ENCODE assay signal across 10 mouse cellular contexts in the genomic region with DNA sequence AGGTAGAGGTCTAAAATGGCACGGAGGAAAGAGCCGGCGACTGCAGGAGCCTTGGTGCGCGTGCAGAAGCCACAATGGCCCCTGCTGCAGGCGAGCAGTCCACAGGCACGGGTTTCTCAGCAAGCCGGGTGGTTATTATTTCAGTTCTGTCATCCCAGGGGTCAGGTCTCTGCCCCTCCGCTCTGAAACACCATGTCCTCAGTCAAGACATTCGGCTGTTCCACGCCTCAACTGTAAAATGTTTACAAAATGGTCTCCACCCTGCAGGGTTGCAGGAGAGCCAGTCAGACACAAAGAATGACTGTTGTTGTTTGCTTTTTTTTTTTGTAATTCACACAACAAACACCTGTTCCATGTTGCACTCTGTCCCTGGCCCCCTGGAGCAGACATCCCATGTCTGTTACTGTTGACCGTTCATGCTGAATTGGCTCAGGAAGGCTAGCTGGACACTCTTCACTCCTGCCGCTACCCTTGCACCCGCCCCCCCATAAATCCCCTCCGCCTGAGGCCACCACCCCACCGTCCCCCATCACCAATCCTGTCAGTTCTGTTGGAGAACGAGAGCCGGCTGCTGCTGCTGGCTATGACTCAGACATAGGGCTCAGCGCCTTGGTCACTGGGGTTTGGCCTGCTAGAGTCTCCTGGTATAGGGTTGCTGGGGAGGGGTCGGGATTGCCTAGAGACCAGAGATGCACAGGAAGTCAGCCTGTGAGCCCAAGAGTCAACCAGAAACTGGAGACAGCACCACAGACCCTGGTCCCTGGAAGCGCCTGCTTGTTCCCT. TPM values are rescaled to one million over a fixed set of nuclear protein-coding genes. Genes with fewer than 3 reads are reported as not detected.
DNase-seq lines count a peak whose midpoint lies in the region; ATAC-seq and TF ChIP-seq lines count a peak whose summit lies in the region.
"Had no signal": no experiment of that assay in that cellular context is flagged by ENCODE, and none has a peak within 500 bp of the region (broad histone marks: within the 10 kb centered on the region; RNA-seq: fewer than 3 reads in every experiment).

No protein-coding gene starts in this region.

- no peak for ATAC-seq in forebrain, embryonic 12.5 days (ENCODE audit: low FRiP score)
- ATAC-seq in forebrain, postnatal 0 days, result no peak
- no peak for ATAC-seq in neural tube, embryonic 11.5 days (ENCODE audit: insufficient read depth, low FRiP score, low TSS enrichment)
- ATAC-seq in limb, embryonic 11.5 days (ENCODE audit: insufficient number of reproducible peaks, low FRiP score, low TSS enrichment, low read depth), result no peak
- ATAC-seq in stomach, postnatal 0 days (ENCODE audit: low FRiP score, low TSS enrichment), result no peak
- ATAC-seq: Patski had no signal

- H3K4me3 ChIP-seq in forebrain, embryonic 12.5 days (replicated peaks), result no peak overlapping the region
- no peak overlapping the region for H3K4me3 ChIP-seq in forebrain, postnatal 0 days (ENCODE audit: low read depth, low read length)
- no peak overlapping the region for H3K4me3 ChIP-seq in neural tube, embryonic 11.5 days (ENCODE audit: low read depth, low read length)
- no peak overlapping the region for H3K4me3 ChIP-seq in limb, embryonic 11.5 days (ENCODE audit: low read depth, low read length)
- no peak overlapping the region for H3K4me3 ChIP-seq in stomach, postnatal 0 days (ENCODE audit: low read depth, low read length)
- H3K4me3 ChIP-seq: liver, embryonic 15.5 days had no signal

- peak overlapping the region; percentile 38; the same call in 1 of the 2 replicates for H3K9ac ChIP-seq in forebrain, embryonic 12.5 days
- no peak overlapping the region for H3K9ac ChIP-seq in forebrain, postnatal 0 days
- peak overlapping the region; percentile 5; the same call in 1 of the 2 replicates for H3K9ac ChIP-seq in neural tube, embryonic 11.5 days (ENCODE audit: low read length)
- H3K9ac ChIP-seq in limb, embryonic 11.5 days (ENCODE audit: low read length), result no peak overlapping the region
- no peak overlapping the region for H3K9ac ChIP-seq in stomach, postnatal 0 days (ENCODE audit: low read length)
- H3K9ac ChIP-seq: liver, embryonic 15.5 days had no signal

- no peak for TF ChIP-seq CTCF in forebrain, postnatal 0 days (IDR thresholded peaks at IDR 0.05; ENCODE audit: low read depth)
- no peak for TF ChIP-seq CTCF in stomach, postnatal 0 days (IDR thresholded peaks at IDR 0.05; ENCODE audit: low read depth)

- TF ChIP-seq EP300 in stomach, postnatal 0 days (optimal IDR thresholded peaks at IDR 0.05), result no peak

- WGBS in forebrain, embryonic 12.5 days, result 40% methylated on average over 21 of the region's 21 CpGs
- WGBS in forebrain, postnatal 0 days, result 47% methylated on average over 21 of the region's 21 CpGs
- 24% methylated on average over 21 of the region's 21 CpGs for WGBS in neural tube, embryonic 11.5 days
- WGBS in limb, embryonic 11.5 days, result 27% methylated on average over 21 of the region's 21 CpGs
- WGBS in stomach, postnatal 0 days, result 23% methylated on average over 21 of the region's 21 CpGs

- H3K27me3 ChIP-seq in forebrain, embryonic 12.5 days, result peaks cover 13% of the 10 kb centered on the region; the same call in 1 of the 2 replicates
- H3K27me3 ChIP-seq in forebrain, postnatal 0 days (ENCODE audit: insufficient read depth, low read length), result no peaks in the 10 kb centered on the region
- H3K27me3 ChIP-seq in neural tube, embryonic 11.5 days (ENCODE audit: control insufficient read depth, insufficient read depth, low read length), result no peaks in the 10 kb centered on the region
- H3K27me3 ChIP-seq in limb, embryonic 11.5 days (ENCODE audit: control insufficient read depth, insufficient read depth, low read length), result no peaks in the 10 kb centered on the region
- no peaks in the 10 kb centered on the region for H3K27me3 ChIP-seq in stomach, postnatal 0 days (ENCODE audit: control insufficient read depth, insufficient read depth, low read length)
- H3K27me3 ChIP-seq: Patski had no signal

- H3K4me2 ChIP-seq in forebrain, embryonic 12.5 days, result no peak overlapping the region
- H3K4me2 ChIP-seq in forebrain, postnatal 0 days (ENCODE audit: low read depth), result no peak overlapping the region
- no peak overlapping the region for H3K4me2 ChIP-seq in neural tube, embryonic 11.5 days (ENCODE audit: low read depth)
- H3K4me2 ChIP-seq in limb, embryonic 11.5 days (ENCODE audit: low read depth, severe bottlenecking), result no peak overlapping the region
- H3K4me2 ChIP-seq in stomach, postnatal 0 days (replicated peaks; ENCODE audit: low read depth), result 0 out of 2 replicates have a peak overlapping the region, but pooled peaks have one; percentile 20
- H3K4me2 ChIP-seq: liver, embryonic 15.5 days had no signal

- no peaks in the 10 kb centered on the region for H3K36me3 ChIP-seq in forebrain, embryonic 12.5 days (replicated peaks)
- no peaks in the 10 kb centered on the region for H3K36me3 ChIP-seq in forebrain, postnatal 0 days (ENCODE audit: insufficient read depth)
- H3K36me3 ChIP-seq in neural tube, embryonic 11.5 days (ENCODE audit: control insufficient read depth, insufficient read depth, low read length), result no peaks in the 10 kb centered on the region
- H3K36me3 ChIP-seq in limb, embryonic 11.5 days (ENCODE audit: control insufficient read depth, insufficient read depth, low read length), result no peaks in the 10 kb centered on the region
- no peaks in the 10 kb centered on the region for H3K36me3 ChIP-seq in stomach, postnatal 0 days (ENCODE audit: control insufficient read depth, insufficient read depth, low read length)
- H3K36me3 ChIP-seq: liver, embryonic 15.5 days had no signal

- H3K4me1 ChIP-seq in forebrain, embryonic 12.5 days, result peaks cover 58% of the 10 kb centered on the region
- H3K4me1 ChIP-seq in forebrain, postnatal 0 days (ENCODE audit: insufficient read depth), result peaks cover 12% of the 10 kb centered on the region
- peaks cover 51% of the 10 kb centered on the region for H3K4me1 ChIP-seq in neural tube, embryonic 11.5 days (ENCODE audit: control insufficient read depth, insufficient read depth, low read length)
- H3K4me1 ChIP-seq in limb, embryonic 11.5 days (ENCODE audit: control insufficient read depth, insufficient read depth, low read length), result peaks cover 76% of the 10 kb centered on the region
- peaks cover 11% of the 10 kb centered on the region for H3K4me1 ChIP-seq in stomach, postnatal 0 days (replicated peaks; ENCODE audit: control insufficient read depth, insufficient read depth)

- no peaks in the 10 kb centered on the region for H3K9me3 ChIP-seq in forebrain, embryonic 12.5 days
- no peaks in the 10 kb centered on the region for H3K9me3 ChIP-seq in forebrain, postnatal 0 days (ENCODE audit: low read length)
- no peaks in the 10 kb centered on the region for H3K9me3 ChIP-seq in neural tube, embryonic 11.5 days (ENCODE audit: control insufficient read depth, low read length)
- H3K9me3 ChIP-seq in limb, embryonic 11.5 days (ENCODE audit: control insufficient read depth, low read length), result no peaks in the 10 kb centered on the region
- no peaks in the 10 kb centered on the region for H3K9me3 ChIP-seq in stomach, postnatal 0 days (ENCODE audit: control insufficient read depth, low read length)
- H3K9me3 ChIP-seq: liver, embryonic 15.5 days had no signal

- H3K27ac ChIP-seq in forebrain, embryonic 12.5 days, result no peak overlapping the region
- H3K27ac ChIP-seq in forebrain, postnatal 0 days (ENCODE audit: low read depth, low read length), result no peak overlapping the region
- no peak overlapping the region; the same call in 1 of the 2 replicates for H3K27ac ChIP-seq in neural tube, embryonic 11.5 days (ENCODE audit: low read depth, low read length)
- peak overlapping the region; percentile 68 for H3K27ac ChIP-seq in limb, embryonic 11.5 days (replicated peaks; ENCODE audit: low read depth, low read length)
- peak overlapping the region; percentile 61; the same call in 1 of the 2 replicates for H3K27ac ChIP-seq in stomach, postnatal 0 days (replicated peaks)
- H3K27ac ChIP-seq: liver, embryonic 15.5 days had no signal

- DNase-seq in forebrain, postnatal 0 days, result no peak
- DNase-seq in neural tube, embryonic 11.5 days (ENCODE audit: low spot score), result no peak
- no peak for DNase-seq in neural tube, embryonic 10.5 days (ENCODE audit: extremely low spot score, low spot score)
- DNase-seq in limb, embryonic 11.5 days (ENCODE audit: low spot score), result no peak
- DNase-seq in stomach, postnatal 0 days (ENCODE audit: low spot score), result no peak
- no peak for DNase-seq in layer of hippocampus, postnatal 14 days (ENCODE audit: low spot score in 2 of 2)
- DNase-seq in adrenal gland, adult 2 months, result no peak

RNA-seq across cellular contexts. Expression of a gene that starts 33.3 kb away (rescaled TPM):
- 20.4 and 27.0 TPM in 2 replicates for polyA plus RNA-seq in forebrain, embryonic 12.5 days (2016; fragmentation: Nextera tagmentation; extraction: Ambion mirVana)
- 24.2 and 48.2 TPM in 2 replicates for total RNA-seq in forebrain, postnatal 0 days (2014; rRNA removed)
- 10.5 and 15.9 TPM in 2 replicates for polyA plus RNA-seq in forebrain, postnatal 0 days (2015; fragmentation: Nextera tagmentation; extraction: Ambion mirVana)
- polyA plus RNA-seq in neural tube, embryonic 11.5 days (2014; fragmentation: Nextera tagmentation; extraction: Ambion mirVana), result 19.9 and 33.5 TPM in 2 replicates
- 6.6 and 8.2 TPM in 2 replicates for polyA plus RNA-seq in limb, embryonic 11.5 days (2014; fragmentation: Nextera tagmentation; extraction: Ambion mirVana)
- 6.4 and 7.0 TPM in 2 replicates for polyA plus RNA-seq in stomach, postnatal 0 days (2015; fragmentation: Nextera tagmentation; extraction: Ambion mirVana)
- 100 to 1,000 TPM in 1 of 2 experiments, 10 to 100 TPM in 1; 94.0 to 107 TPM for total RNA-seq in layer of hippocampus, postnatal 14 days (2021)
- total RNA-seq in adrenal gland, adult 2 months (2021), result 10 to 100 TPM; 27.1 to 28.7 TPM
- 42.1 and 46.3 TPM in 2 replicates for polyA plus RNA-seq in adrenal gland, adult 2 months (2012; rRNA removed)

Comparison
In these comparisons a context has a peak if more than half of its experiments do, and no peak if none do; other contexts are left out.
1. H3K9ac ChIP-seq: peak in forebrain, embryonic 12.5 days (single experiment) and neural tube, embryonic 11.5 days (single experiment); none in forebrain, postnatal 0 days (single experiment), limb, embryonic 11.5 days (single experiment) and stomach, postnatal 0 days (single experiment).
2. H3K27ac ChIP-seq: peak in limb, embryonic 11.5 days (single experiment) and stomach, postnatal 0 days (single experiment); none in forebrain, embryonic 12.5 days (single experiment), forebrain, postnatal 0 days (single experiment) and neural tube, embryonic 11.5 days (single experiment).